10 mouse cellular contexts compared by ENCODE assay signal in genomic region chr8:124066325-124067058, GRCm38 (mm10). TPM values are rescaled to one million over a fixed set of nuclear protein-coding genes. Genes with fewer than 3 reads are reported as not detected.
DNase-seq lines count a peak whose midpoint lies in the region; ATAC-seq and TF ChIP-seq lines count a peak whose summit lies in the region.
"Had no signal": no experiment of that assay in that cellular context is flagged by ENCODE, and none has a peak within 500 bp of the region (broad histone marks: within the 10 kb centered on the region; RNA-seq: fewer than 3 reads in every experiment).

No protein-coding gene starts in this region.

- peak; percentile 7; the same call in 1 of the 2 replicates for TF ChIP-seq CTCF in stomach, postnatal 0 days (IDR thresholded peaks at IDR 0.05; ENCODE audit: low read depth)

- H3K4me3 ChIP-seq in embryonic facial prominence, embryonic 10.5 days = no peak overlapping the region
- no peak overlapping the region for H3K4me3 ChIP-seq in limb, embryonic 11.5 days (ENCODE audit: low read depth, low read length)
- H3K4me3 ChIP-seq in stomach, postnatal 0 days (ENCODE audit: low read depth, low read length) = no peak overlapping the region
- H3K4me3 ChIP-seq: liver, embryonic 15.5 days had no signal

- no peaks in the 10 kb centered on the region for H3K27me3 ChIP-seq in embryonic facial prominence, embryonic 10.5 days (replicated peaks; ENCODE audit: low read depth, poor library complexity, severe bottlenecking)
- no peaks in the 10 kb centered on the region for H3K27me3 ChIP-seq in limb, embryonic 11.5 days (ENCODE audit: control insufficient read depth, insufficient read depth, low read length)
- no peaks in the 10 kb centered on the region for H3K27me3 ChIP-seq in stomach, postnatal 0 days (ENCODE audit: control insufficient read depth, insufficient read depth, low read length)
- H3K27me3 ChIP-seq: liver, embryonic 15.5 days had no signal

- ATAC-seq in limb, embryonic 11.5 days (ENCODE audit: insufficient number of reproducible peaks, low FRiP score, low TSS enrichment, low read depth) = no peak
- ATAC-seq in stomach, postnatal 0 days (ENCODE audit: low FRiP score, low TSS enrichment) = no peak

- peaks cover 24% of the 10 kb centered on the region for H3K4me1 ChIP-seq in embryonic facial prominence, embryonic 10.5 days
- H3K4me1 ChIP-seq in limb, embryonic 11.5 days (ENCODE audit: control insufficient read depth, insufficient read depth, low read length) = no peaks in the 10 kb centered on the region; the same call in 1 of the 2 replicates
- no peaks in the 10 kb centered on the region for H3K4me1 ChIP-seq in stomach, postnatal 0 days (replicated peaks; ENCODE audit: control insufficient read depth, insufficient read depth)
- H3K4me1 ChIP-seq: liver, embryonic 15.5 days had no signal

- H3K36me3 ChIP-seq in embryonic facial prominence, embryonic 10.5 days (replicated peaks) = no peaks in the 10 kb centered on the region
- H3K36me3 ChIP-seq in limb, embryonic 11.5 days (ENCODE audit: control insufficient read depth, insufficient read depth, low read length) = no peaks in the 10 kb centered on the region
- H3K36me3 ChIP-seq in stomach, postnatal 0 days (ENCODE audit: control insufficient read depth, insufficient read depth, low read length) = no peaks in the 10 kb centered on the region
- H3K36me3 ChIP-seq: liver, embryonic 15.5 days had no signal

- H3K9ac ChIP-seq in limb, embryonic 11.5 days (ENCODE audit: low read length) = no peak overlapping the region
- no peak overlapping the region for H3K9ac ChIP-seq in stomach, postnatal 0 days (ENCODE audit: low read length)
- H3K9ac ChIP-seq: liver, embryonic 15.5 days had no signal

- H3K4me2 ChIP-seq in limb, embryonic 11.5 days (ENCODE audit: low read depth, severe bottlenecking) = no peak overlapping the region
- no peak overlapping the region for H3K4me2 ChIP-seq in stomach, postnatal 0 days (replicated peaks; ENCODE audit: low read depth)
- H3K4me2 ChIP-seq: liver, embryonic 15.5 days had no signal

- 0 out of 2 replicates have a peak overlapping the region, but pooled peaks have one; percentile 16 for H3K27ac ChIP-seq in embryonic facial prominence, embryonic 10.5 days (replicated peaks)
- peak overlapping the region; percentile 58; the same call in 1 of the 2 replicates for H3K27ac ChIP-seq in limb, embryonic 11.5 days (replicated peaks; ENCODE audit: low read depth, low read length)
- no peak overlapping the region for H3K27ac ChIP-seq in stomach, postnatal 0 days (replicated peaks)
- H3K27ac ChIP-seq: liver, embryonic 15.5 days had no signal

- no peaks in the 10 kb centered on the region for H3K9me3 ChIP-seq in embryonic facial prominence, embryonic 10.5 days
- H3K9me3 ChIP-seq in limb, embryonic 11.5 days (ENCODE audit: control insufficient read depth, low read length) = no peaks in the 10 kb centered on the region
- no peaks in the 10 kb centered on the region for H3K9me3 ChIP-seq in stomach, postnatal 0 days (ENCODE audit: control insufficient read depth, low read length)
- H3K9me3 ChIP-seq: liver, embryonic 15.5 days had no signal

- DNase-seq in embryonic facial prominence, embryonic 10.5 days (ENCODE audit: low spot score) = no peak
- peak; percentile 60 for DNase-seq in gastrocnemius, postnatal 25 days
- DNase-seq in limb, embryonic 11.5 days (ENCODE audit: low spot score) = no peak
- DNase-seq in stomach, postnatal 0 days (ENCODE audit: low spot score) = no peak
- DNase-seq in spleen, postnatal 36 days (ENCODE audit: low spot score in 2 of 2) = no peak
- no peak for DNase-seq in MN1 (ENCODE audit: low spot score)
- no peak for DNase-seq in frontal cortex, adult 2 months (ENCODE audit: extremely low spot score in 1 of 2, low spot score in 1 of 2)
- DNase-seq: adrenal gland, adult 2 months; right cerebral cortex, adult 18-20 months had no signal

- WGBS in embryonic facial prominence, embryonic 10.5 days = 71% methylated on average over 4 of the region's 4 CpGs
- whole genome bisulfite sequencing in limb, embryonic 11.5 days = 67% methylated on average over 4 of the region's 4 CpGs
- 54% methylated on average over 4 of the region's 4 CpGs for WGBS in stomach, postnatal 0 days

- no peak for TF ChIP-seq EP300 in stomach, postnatal 0 days (optimal IDR thresholded peaks at IDR 0.05)

RNA-seq across cellular contexts. Expression of gene Urb2, which starts 45.2 kb away (rescaled TPM):
- polyA plus RNA-seq in embryonic facial prominence, embryonic 10.5 days (2016; fragmentation: Nextera tagmentation; extraction: Ambion mirVana) = 8.4 and 9.3 TPM in 2 replicates
- 1 to 10 TPM; 5.2 to 7.0 TPM for total RNA-seq in gastrocnemius, postnatal 25 days (2021)
- 8.8 and 9.0 TPM in 2 replicates for polyA plus RNA-seq in limb, embryonic 11.5 days (2014; fragmentation: Nextera tagmentation; extraction: Ambion mirVana)
- 1.2 and 1.6 TPM in 2 replicates for polyA plus RNA-seq in stomach, postnatal 0 days (2015; fragmentation: Nextera tagmentation; extraction: Ambion mirVana)
- 4.6 and 5.5 TPM in 2 replicates for polyA plus RNA-seq in frontal cortex, adult 2 months (2012; rRNA removed)

RNA-seq across cellular contexts. Expression of gene Taf5l, which starts 45.3 kb away (rescaled TPM):
- polyA plus RNA-seq in embryonic facial prominence, embryonic 10.5 days (2016; fragmentation: Nextera tagmentation; extraction: Ambion mirVana) = 46.4 and 46.7 TPM in 2 replicates
- 10 to 100 TPM; 10.5 to 11.0 TPM for total RNA-seq in gastrocnemius, postnatal 25 days (2021)
- polyA plus RNA-seq in limb, embryonic 11.5 days (2014; fragmentation: Nextera tagmentation; extraction: Ambion mirVana) = 46.2 and 49.7 TPM in 2 replicates
- polyA plus RNA-seq in stomach, postnatal 0 days (2015; fragmentation: Nextera tagmentation; extraction: Ambion mirVana) = 18.0 and 21.0 TPM in 2 replicates
- 15.2 and 17.7 TPM in 2 replicates for polyA plus RNA-seq in frontal cortex, adult 2 months (2012; rRNA removed)
